Mouse (Mus musculus) left cerebral cortex, adult 8-10 months (tissue): ENCODE results near the gene Uhrf1bp1. TPM values are rescaled to one million over a fixed set of nuclear protein-coding genes. Genes with fewer than 3 reads are reported as not detected.

Source experiments
- DNase-seq, 2 experiments: peaks; one replicate each; pipeline ENCODE4 v3.0.0; 2022; ENCODE audit warnings: low spot score in 2 of 2
- total RNA-seq, 4 experiments: library from RNA; stranded (reverse); gene quantifications; 2 replicates each; pipeline ENCODE4 v1.2.4; 2022

Uhrf1bp1 gene
- total RNA-seq, 4 experiments from 2014 or later = 18.9 to 23.6 (median 21.8) TPM

DNA sequence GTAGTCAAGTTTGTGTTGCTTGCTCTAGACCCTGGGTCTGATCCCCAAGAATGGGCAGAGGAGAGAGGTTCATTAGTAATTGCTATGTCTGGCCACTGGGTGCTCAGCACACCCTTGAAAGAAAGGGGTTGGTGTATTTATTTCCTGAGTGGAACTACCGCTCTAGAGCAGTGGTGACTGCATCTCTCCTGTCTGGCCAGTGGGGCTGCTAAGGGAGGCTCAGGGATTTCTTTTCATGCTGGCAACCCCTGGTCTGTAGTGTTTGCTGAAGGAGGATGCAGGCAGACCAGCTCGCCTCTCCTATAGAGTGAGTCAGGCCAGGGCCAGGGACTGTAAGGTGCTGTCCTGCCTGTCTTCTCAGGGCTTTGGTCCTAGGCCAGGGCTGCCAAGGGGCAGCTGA lies 90.9 kb downstream of the Uhrf1bp1 start:
- DNase-seq = no peak

Other genes starting within 250 kb of the Uhrf1bp1 start
- gene Nudt3, start 232.9 kb upstream of the Uhrf1bp1 start, total RNA-seq = 100 to 1,000 TPM; 583 to 634 (median 585) TPM
- gene RPS10-NUDT3, start 221.2 kb upstream of the Uhrf1bp1 start, total RNA-seq = 1 to 10 TPM in 1 of 4 experiments, not detected in 3; 2.0 TPM
- 100 to 1,000 TPM; 424 to 529 (median 492) TPM for gene Rps10, start 219.8 kb upstream of the Uhrf1bp1 start, total RNA-seq
- gene Pacsin1, start 200.9 kb upstream of the Uhrf1bp1 start, total RNA-seq = 100 to 1,000 TPM; 377 to 404 (median 391) TPM
- gene Spdef, start 127.5 kb upstream of the Uhrf1bp1 start, total RNA-seq = 1 to 10 TPM in 1 of 4 experiments, under 1 TPM in 3; 0.35 to 1.4 (median 0.50) TPM
- 100 to 1,000 TPM; 203 to 227 (median 213) TPM for gene D17Wsu92e, start 35.8 kb upstream of the Uhrf1bp1 start, total RNA-seq
- gene Snrpc, start 18.3 kb upstream of the Uhrf1bp1 start, total RNA-seq = 10 to 100 TPM; 41.8 to 48.9 (median 42.4) TPM
- 10 to 100 TPM; 36.3 to 39.2 (median 38.0) TPM for gene Anks1, start 52.9 kb downstream of the Uhrf1bp1 start, total RNA-seq
- gene Taf11, start 53.4 kb downstream of the Uhrf1bp1 start, total RNA-seq = 10 to 100 TPM; 40.6 to 47.8 (median 46.2) TPM
- 1 to 10 TPM in 1 of 4 experiments, under 1 TPM in 3; 0.41 to 1.0 (median 0.56) TPM for gene Tcp11, start 224.2 kb downstream of the Uhrf1bp1 start, total RNA-seq